Mouse (Mus musculus) intestine, postnatal 0 days (tissue): ENCODE measurements at regions not wholly inside any gene's neighbourhood (a gene's known extent, or its start where the extent isn't known, plus 50 kb on each side); places are given as distances from the start of the nearest gene placed in this dataset.

Experiments
- ATAC-seq: fragments of 200-750 bp; cut with Nextera tagmentation; 2 replicates; pipeline ENCODE4 v1.8.0; 2017; ENCODE audit warnings: mild to moderate bottlenecking, moderate TSS enrichment, moderate library complexity
- H3K27ac ChIP-seq: fragments of 300-500 bp; sonication (generic); 2 replicates; pipeline ENCODE4 v1.5.1; 2014; ENCODE audit warnings: mild to moderate bottlenecking, low read depth, low read length, moderate library complexity
- H3K27me3 ChIP-seq: fragments of 300-500 bp; sonication (generic); replicated peaks from 2 replicates; pipeline ENCODE4 v1.6.1; 2014; ENCODE audit warnings: low read length, mixed read lengths; ENCODE audit not compliant: control insufficient read depth, insufficient read depth
- H3K36me3 ChIP-seq: fragments of 300-500 bp; sonication (generic); 2 replicates; pipeline ENCODE4 v1.6.1; 2014; ENCODE audit warnings: mild to moderate bottlenecking, moderate library complexity; ENCODE audit not compliant: control insufficient read depth, insufficient read depth
- H3K4me1 ChIP-seq: fragments of 300-500 bp; sonication (generic); replicated peaks from 2 replicates; pipeline ENCODE4 v1.6.1; 2014; ENCODE audit warnings: antibody characterized with exemption, low read length, mixed read lengths; ENCODE audit not compliant: control insufficient read depth, insufficient read depth
- H3K4me2 ChIP-seq: fragments of 300-500 bp; sonication (generic); replicated peaks from 2 replicates; pipeline ENCODE4 v1.6.1; 2014; ENCODE audit warnings: low read depth, mild to moderate bottlenecking, moderate library complexity
- H3K4me3 ChIP-seq: fragments of 300-500 bp; sonication (generic); 2 replicates; pipeline ENCODE4 v1.5.1; 2014; ENCODE audit warnings: low read depth, low read length
- H3K9ac ChIP-seq: fragments of 300-500 bp; sonication (generic); 2 replicates; pipeline ENCODE4 v1.6.1; 2014; ENCODE audit warnings: mild to moderate bottlenecking, low read depth, low read length
- H3K9me3 ChIP-seq: fragments of 300-500 bp; sonication (generic); 2 replicates; pipeline ENCODE4 v1.6.1; 2016; ENCODE audit warnings: mixed run types; ENCODE audit not compliant: control insufficient read depth
- CTCF ChIP-seq: sonication (generic); IDR thresholded peaks from 2 replicates; pipeline ENCODE4 v1.5.1; 2016; ENCODE audit warnings: low read depth, mild to moderate bottlenecking, control low read depth, antibody characterized with exemption, moderate library complexity
- WGBS: fragments of 180-500 bp; shearing (Covaris S2); extraction: QIAGEN DNeasy Blood & Tissue Kit; methylation state at CpG from one replicate; pipeline ENCODE4 v1.1.7; 2014; 5-methylcytosine and 5-hydroxymethylcytosine counted together

DNA sequence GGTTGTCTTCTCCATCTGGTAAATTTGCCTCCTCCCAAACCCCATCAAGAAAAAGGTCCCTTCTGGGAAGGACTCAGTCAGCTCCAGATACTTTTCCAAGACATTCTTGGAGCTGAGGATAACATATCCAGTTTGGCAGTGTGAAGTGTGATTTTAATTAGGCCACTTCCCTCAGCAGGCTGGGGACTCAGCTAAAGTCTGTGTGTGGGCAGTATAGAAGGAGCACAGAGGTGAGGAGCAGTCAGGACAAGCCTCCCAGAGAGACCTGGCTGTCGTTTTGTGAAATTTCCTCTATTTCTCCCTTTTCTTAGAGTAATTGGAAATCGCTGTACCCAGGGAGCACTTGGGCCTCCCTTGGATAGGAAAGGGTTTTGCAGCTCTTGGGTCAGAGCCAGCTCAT is 195.4 kb upstream of the Pappa start:
- TF ChIP-seq CTCF = no peak
- no peak overlapping the region for H3K27ac ChIP-seq
- H3K9me3 ChIP-seq = no peaks in the 10 kb centered on the region
- 75% methylated on average over 2 of the region's 2 CpGs for WGBS
- H3K4me2 ChIP-seq = no peak overlapping the region
- H3K36me3 ChIP-seq = no peaks in the 10 kb centered on the region
- H3K9ac ChIP-seq = no peak overlapping the region
- H3K27me3 ChIP-seq = no peaks in the 10 kb centered on the region
- H3K4me1 ChIP-seq = no peaks in the 10 kb centered on the region
- no peak overlapping the region for H3K4me3 ChIP-seq
- no peak for ATAC-seq

DNA sequence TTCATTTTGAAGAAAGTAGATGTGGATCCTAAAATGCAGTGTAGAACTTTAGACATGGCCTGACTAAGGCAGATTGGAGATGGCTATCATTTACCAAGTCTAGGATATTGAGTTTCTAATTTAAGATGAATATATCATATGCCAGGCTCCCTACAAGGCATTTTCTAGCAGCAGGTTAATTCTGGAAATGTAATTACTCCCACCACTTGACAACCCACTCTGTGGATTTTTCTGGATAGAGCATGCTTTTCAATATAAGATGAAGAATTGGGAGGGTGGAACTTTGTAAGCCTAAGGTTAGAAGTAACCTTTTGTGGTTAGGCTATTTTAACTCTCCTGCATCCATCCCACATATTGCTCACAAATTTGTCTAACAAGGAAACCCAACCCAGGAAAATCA is 178.4 kb upstream of the Pappa start:
- no peaks in the 10 kb centered on the region for H3K36me3 ChIP-seq
- H3K9ac ChIP-seq = no peak overlapping the region
- H3K4me2 ChIP-seq = no peak overlapping the region
- H3K9me3 ChIP-seq = no peaks in the 10 kb centered on the region
- H3K4me3 ChIP-seq = no peak overlapping the region
- H3K4me1 ChIP-seq = no peaks in the 10 kb centered on the region
- no peaks in the 10 kb centered on the region for H3K27me3 ChIP-seq
- no peak overlapping the region for H3K27ac ChIP-seq
- TF ChIP-seq CTCF = no peak
- no peak for ATAC-seq

DNA sequence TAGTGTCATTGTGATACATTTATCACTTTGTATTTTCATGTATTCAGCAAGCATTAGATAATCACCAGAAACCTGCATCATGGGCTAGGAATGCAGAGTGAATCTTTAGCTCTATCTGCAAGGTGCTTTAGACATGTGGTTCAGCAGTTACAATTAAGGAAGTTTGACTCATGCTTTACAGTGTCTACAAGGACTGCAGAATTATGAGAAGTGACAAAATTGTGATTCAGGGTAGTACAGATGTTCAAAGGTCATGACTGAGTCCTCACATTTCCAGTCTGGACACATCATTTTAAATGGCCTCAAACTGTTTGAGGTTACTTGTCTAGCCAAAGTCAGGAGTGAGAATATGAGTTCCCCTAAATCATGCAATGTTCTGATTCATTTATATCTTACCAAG is 171.3 kb upstream of the Pappa start:
- Histone ChIP-seq H3K9me3 (no peaks in the 10 kb centered on the region), H3K27me3 (no peaks in the 10 kb centered on the region), H3K27ac (no peak overlapping the region), H3K4me2 (no peak overlapping the region), H3K4me1 (no peaks in the 10 kb centered on the region), H3K9ac (no peak overlapping the region), H3K36me3 (no peaks in the 10 kb centered on the region), H3K4me3 (no peak overlapping the region)
- no peak for TF ChIP-seq CTCF
- ATAC-seq = no peak

DNA sequence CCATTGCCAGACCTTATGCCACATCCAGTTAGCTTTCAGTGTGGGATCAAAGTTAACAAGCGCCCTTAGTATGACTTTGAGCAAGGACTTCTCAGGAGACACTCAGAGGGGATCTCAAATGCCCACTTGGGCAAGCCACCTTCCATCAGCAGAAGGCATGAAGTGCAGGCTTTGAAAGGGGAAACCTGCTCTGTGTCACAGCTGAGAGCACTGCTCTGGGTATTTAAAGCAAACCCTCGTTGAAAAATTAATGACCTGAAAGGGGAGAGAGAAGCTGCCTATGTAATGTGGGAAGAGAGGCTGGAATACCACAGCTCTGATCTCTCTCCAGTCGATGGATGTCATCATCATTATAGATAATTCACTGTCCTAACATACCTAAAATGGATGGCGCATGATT is 165.1 kb upstream of the Pappa start:
- ATAC-seq = no peak
- Histone ChIP-seq H3K4me1 (no peaks in the 10 kb centered on the region), H3K9ac (no peak overlapping the region), H3K9me3 (no peaks in the 10 kb centered on the region), H3K27me3 (no peaks in the 10 kb centered on the region), H3K4me2 (no peak overlapping the region), H3K4me3 (no peak overlapping the region), H3K36me3 (no peaks in the 10 kb centered on the region), H3K27ac (no peak overlapping the region)
- no peak for TF ChIP-seq CTCF
- WGBS = 67% methylated on average over 4 of the region's 4 CpGs

DNA sequence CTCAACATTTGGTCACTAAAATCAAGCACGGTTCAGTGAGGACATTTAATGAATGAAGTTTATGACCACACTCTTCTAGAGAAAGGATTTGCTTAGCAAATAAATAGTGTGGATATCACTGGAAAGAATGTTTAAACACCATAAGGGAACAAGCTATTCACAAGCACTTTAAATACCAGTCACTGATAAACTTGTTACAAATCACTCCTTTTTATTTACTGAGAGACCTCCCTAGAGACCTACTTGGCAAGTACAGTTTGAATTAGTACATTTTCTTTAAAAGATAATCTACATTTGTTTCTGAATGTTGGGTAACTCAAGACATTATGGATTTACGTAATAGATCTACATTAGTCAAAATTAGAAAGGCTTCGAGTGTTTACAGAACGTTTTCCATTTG is 162.2 kb upstream of the Pappa start:
- H3K27ac ChIP-seq = no peak overlapping the region
- ATAC-seq = no peak
- H3K36me3 ChIP-seq = no peaks in the 10 kb centered on the region
- no peaks in the 10 kb centered on the region for H3K9me3 ChIP-seq
- H3K9ac ChIP-seq = no peak overlapping the region
- 18% methylated on average over 4 of the region's 4 CpGs for WGBS
- H3K4me1 ChIP-seq = no peaks in the 10 kb centered on the region
- no peak overlapping the region for H3K4me3 ChIP-seq
- H3K4me2 ChIP-seq = no peak overlapping the region
- TF ChIP-seq CTCF = no peak
- H3K27me3 ChIP-seq = no peaks in the 10 kb centered on the region
